Mouse (Mus musculus) layer of hippocampus, postnatal 25 days (tissue): ENCODE measurements around the gene Gpr55. TPM values are rescaled to one million over a fixed set of nuclear protein-coding genes. Genes with fewer than 3 reads are reported as not detected.
A peak's percentile ranks its signal among the peaks of the same experiment; 100 is the strongest.

Experiments used
- DNase-seq, 2 experiments: peaks; one replicate each; pipeline ENCODE4 v3.0.0; 2022; ENCODE audit warnings: mixed read lengths in 2 of 2, low spot score in 1 of 2; ENCODE audit errors: extremely low spot score in 1 of 2
- total RNA-seq, 2 experiments: library from RNA; stranded (reverse); gene quantifications; 2 replicates each; pipeline ENCODE4 v1.2.3; 2021

The Gpr55 gene
- total RNA-seq, 2 experiments from 2014 or later: 0.12 TPM; not detected in 1

GRCm38 (mm10) chr1:85959129-85959888 is 1.5 kb downstream of the Gpr55 start:
- no peak for DNase-seq

GRCm38 (mm10) chr1:85957942-85958619 is 2.7 kb downstream of the Gpr55 start:
- no peak for DNase-seq

- no peak for DNase-seq
Observed at GRCm38 (mm10) chr1:85957290-85957689, 3.5 kb downstream of the Gpr55 start.

- DNase-seq: no peak
Observed at GRCm38 (mm10) chr1:85955150-85955549, 5.7 kb downstream of the Gpr55 start.

GRCm38 (mm10) chr1:85949085-85949684 is 11.6 kb downstream of the Gpr55 start:
- DNase-seq: no peak

- DNase-seq: no peak
Observed at GRCm38 (mm10) chr1:85942318-85942717, 18.5 kb downstream of the Gpr55 start.

GRCm38 (mm10) chr1:85937323-85937722 is 23.5 kb downstream of the Gpr55 start:
- no peak for DNase-seq

- no peak for DNase-seq
Observed at GRCm38 (mm10) chr1:85936265-85936664, 24.5 kb downstream of the Gpr55 start.

GRCm38 (mm10) chr1:85935148-85935852 is 25.5 kb downstream of the Gpr55 start:
- DNase-seq: peak in 1 of 2 experiments; percentile 73

- DNase-seq: no peak
Observed at GRCm38 (mm10) chr1:85934560-85934959, 26.2 kb downstream of the Gpr55 start.

- no peak for DNase-seq
Observed at GRCm38 (mm10) chr1:85933631-85934465, 27.0 kb downstream of the Gpr55 start.

GRCm38 (mm10) chr1:85933226-85933625 is 27.6 kb downstream of the Gpr55 start:
- DNase-seq: no peak

GRCm38 (mm10) chr1:85931170-85931569 is 29.6 kb downstream of the Gpr55 start:
- no peak for DNase-seq

GRCm38 (mm10) chr1:85929406-85929805 is 31.4 kb downstream of the Gpr55 start:
- no peak for DNase-seq

- no peak for DNase-seq
Observed at GRCm38 (mm10) chr1:85928688-85929065, 32.1 kb downstream of the Gpr55 start.

GRCm38 (mm10) chr1:85928057-85928687 is 32.6 kb downstream of the Gpr55 start, which contains the start of gene 4933407L21Rik:
Gene 4933407L21Rik, plus strand, starts transcription at chr1:85928483.
- DNase-seq: peak in 1 of 2 experiments; percentile 43

- no peak for DNase-seq
Observed at GRCm38 (mm10) chr1:85925183-85925582, 35.6 kb downstream of the Gpr55 start.

- no peak for DNase-seq
Observed at GRCm38 (mm10) chr1:85922865-85923211, 38.0 kb downstream of the Gpr55 start.

GRCm38 (mm10) chr1:85922127-85922864 is 38.5 kb downstream of the Gpr55 start:
- no peak for DNase-seq
